Mouse (Mus musculus) spleen, adult 2 months (tissue): ENCODE data around the gene Calcoco1.

Source experiments
- CTCF ChIP-seq: fragments of 200-500 bp; IDR thresholded peaks from 2 replicates; pipeline ENCODE4 v1.5.1; 2011; ENCODE audit warnings: mild to moderate bottlenecking, inconsistent platforms; ENCODE audit not compliant: insufficient read depth, insufficient read length, insufficient replicate concordance; ENCODE audit errors: extremely low read depth
- POLR2A ChIP-seq: fragments of 200-500 bp; IDR thresholded peaks from 2 replicates; pipeline ENCODE4 v1.6.1; 2011; ENCODE audit warnings: low read depth, low read length, inconsistent platforms

- no peak for TF ChIP-seq CTCF
- no peak for TF ChIP-seq POLR2A
These were observed 38.3 kb downstream of the Calcoco1 start for GRCm38 (mm10) chr15:102683670-102684069.
